10 mouse cellular contexts compared by ENCODE assay signal in the genomic region with DNA sequence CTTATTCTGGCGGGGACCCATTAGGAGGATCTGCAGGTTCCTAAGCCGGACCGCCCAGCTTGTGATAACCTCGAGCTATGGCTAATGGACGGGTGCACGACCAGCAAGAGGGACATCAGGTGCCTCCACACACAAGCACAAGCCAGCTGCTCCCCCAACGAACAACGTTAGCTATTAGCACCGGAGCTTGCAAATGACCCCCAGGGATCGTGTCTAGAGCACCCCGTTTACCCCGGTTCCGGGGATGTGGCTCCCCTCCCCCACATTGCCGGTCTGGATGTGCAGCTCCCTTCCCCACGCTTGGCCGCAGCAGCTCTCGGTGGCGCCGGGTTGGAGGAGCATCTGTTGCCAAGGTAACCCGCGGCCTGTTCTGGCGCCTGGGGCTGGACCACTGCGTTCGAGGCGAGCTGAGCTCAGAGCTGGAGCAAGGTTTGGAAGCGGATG. TPM values are rescaled to one million over a fixed set of nuclear protein-coding genes. Genes with fewer than 3 reads are reported as not detected.
DNase-seq lines count a peak whose midpoint lies in the region; ATAC-seq and TF ChIP-seq lines count a peak whose summit lies in the region.
"Had no signal": no experiment of that assay in that cellular context is flagged by ENCODE, and none has a peak within 500 bp of the region (broad histone marks: within the 10 kb centered on the region; RNA-seq: fewer than 3 reads in every experiment).

No protein-coding gene starts in this region.

- H3K4me1 ChIP-seq in intestine, embryonic 14.5 days (replicated peaks; ENCODE audit: control insufficient read depth, insufficient read depth, low read length) = peaks cover 8% of the 10 kb centered on the region; the same call in 1 of the 2 replicates
- no peaks in the 10 kb centered on the region for H3K4me1 ChIP-seq in intestine, postnatal 0 days (replicated peaks; ENCODE audit: control insufficient read depth, insufficient read depth, low read length)
- H3K4me1 ChIP-seq in forebrain, embryonic 12.5 days = peaks cover 27% of the 10 kb centered on the region

- 5% methylated on average over 26 of the region's 26 CpGs for WGBS in intestine, embryonic 14.5 days
- WGBS in intestine, postnatal 0 days = 10% methylated on average over 26 of the region's 26 CpGs
- 2% methylated on average over 26 of the region's 26 CpGs for WGBS in forebrain, embryonic 12.5 days

- 0 out of 2 replicates have a peak, but pooled peaks have one; percentile 20 for ATAC-seq in intestine, embryonic 14.5 days (replicated peaks; ENCODE audit: low FRiP score, low TSS enrichment, low read depth)
- ATAC-seq in intestine, postnatal 0 days = no peak
- peak; percentile 77 for ATAC-seq in forebrain, embryonic 12.5 days (ENCODE audit: low FRiP score)

- peak; percentile 61 for DNase-seq in intestine, embryonic 14.5 days (ENCODE audit: low spot score)
- DNase-seq in brain, embryonic 14.5 days (ENCODE audit: low read depth) = peak; percentile 89
- peak; percentile 32 to 33 for DNase-seq in left cerebral cortex, postnatal 36 days (ENCODE audit: low spot score in 2 of 2)
- DNase-seq in right cerebral cortex, postnatal 10 days (ENCODE audit: low spot score in 2 of 2) = peak; percentile 80 to 82
- DNase-seq in adrenal gland, adult (ENCODE audit: inconsistent age in 2 of 2, low spot score in 1 of 2) = no peak
- DNase-seq in adrenal gland, postnatal 36 days = no peak

- H3K36me3 ChIP-seq in intestine, embryonic 14.5 days (ENCODE audit: control insufficient read depth, insufficient read depth, low read length) = no peaks in the 10 kb centered on the region
- no peaks in the 10 kb centered on the region for H3K36me3 ChIP-seq in intestine, postnatal 0 days (ENCODE audit: control insufficient read depth, insufficient read depth)
- no peaks in the 10 kb centered on the region for H3K36me3 ChIP-seq in forebrain, embryonic 12.5 days (replicated peaks)

- no peak overlapping the region for H3K4me2 ChIP-seq in intestine, embryonic 14.5 days (ENCODE audit: low read length)
- H3K4me2 ChIP-seq in intestine, postnatal 0 days (replicated peaks; ENCODE audit: low read depth) = no peak overlapping the region
- peak overlapping the region; percentile 54 for H3K4me2 ChIP-seq in forebrain, embryonic 12.5 days

- H3K9ac ChIP-seq in intestine, embryonic 14.5 days (ENCODE audit: low read length) = no peak overlapping the region
- H3K9ac ChIP-seq in intestine, postnatal 0 days (ENCODE audit: low read depth, low read length) = no peak overlapping the region
- H3K9ac ChIP-seq in forebrain, embryonic 12.5 days = peak overlapping the region; percentile 41; the same call in 1 of the 2 replicates

- no peak overlapping the region for H3K27ac ChIP-seq in intestine, embryonic 14.5 days (ENCODE audit: low read depth)
- no peak overlapping the region for H3K27ac ChIP-seq in intestine, postnatal 0 days (ENCODE audit: low read depth, low read length)
- H3K27ac ChIP-seq in forebrain, embryonic 12.5 days = peak overlapping the region; percentile 65; the same call in 1 of the 2 replicates

- no peak for TF ChIP-seq POLR2A in brain, embryonic 14.5 days (IDR thresholded peaks at IDR 0.05; ENCODE audit: borderline replicate concordance, extremely low read depth, insufficient read depth, insufficient read length, poor library complexity, severe bottlenecking)

- no peak for TF ChIP-seq CTCF in intestine, postnatal 0 days (IDR thresholded peaks at IDR 0.05; ENCODE audit: low read depth)
- no peak for TF ChIP-seq CTCF in brain, embryonic 14.5 days (IDR thresholded peaks at IDR 0.05; ENCODE audit: borderline replicate concordance, extremely low read depth, insufficient read depth, insufficient read length)

- peaks cover 18% of the 10 kb centered on the region; the same call in 1 of the 2 replicates for H3K27me3 ChIP-seq in intestine, embryonic 14.5 days (replicated peaks; ENCODE audit: control insufficient read depth, insufficient read depth, low read length)
- peaks cover 16% of the 10 kb centered on the region for H3K27me3 ChIP-seq in intestine, postnatal 0 days (replicated peaks; ENCODE audit: control insufficient read depth, insufficient read depth, low read length)
- H3K27me3 ChIP-seq in forebrain, embryonic 12.5 days = peaks cover 44% of the 10 kb centered on the region

- H3K9me3 ChIP-seq in intestine, embryonic 14.5 days (ENCODE audit: control insufficient read depth, low read length) = no peaks in the 10 kb centered on the region
- H3K9me3 ChIP-seq in intestine, postnatal 0 days (ENCODE audit: control insufficient read depth) = no peaks in the 10 kb centered on the region
- no peaks in the 10 kb centered on the region for H3K9me3 ChIP-seq in forebrain, embryonic 12.5 days

- no peak overlapping the region for H3K4me3 ChIP-seq in intestine, embryonic 14.5 days (ENCODE audit: low read depth, low read length)
- no peak overlapping the region for H3K4me3 ChIP-seq in intestine, postnatal 0 days (ENCODE audit: low read depth, low read length)
- peak overlapping the region; percentile 20 for H3K4me3 ChIP-seq in forebrain, embryonic 12.5 days (replicated peaks)

- intact Hi-C loops in left cerebral cortex, postnatal 36 days (cut with DNase I) = loop anchor here (2.0 to 5.0 kb wide), 2 partner anchors 23 to 38 kb away; a partner anchor contains a TSS

RNA-seq across cellular contexts. Expression of a gene that starts 11.4 kb away (rescaled TPM):
- not detected in 2 replicates for polyA plus RNA-seq in intestine, embryonic 14.5 days (2014; fragmentation: Nextera tagmentation; extraction: Ambion mirVana)
- 30.9 and 32.3 TPM in 2 replicates for polyA plus RNA-seq in intestine, postnatal 0 days (2015; fragmentation: Nextera tagmentation; extraction: Ambion mirVana)
- polyA plus RNA-seq in brain, embryonic 14.5 days (2012; rRNA removed) = 0.07 TPM in 1 of 2 replicates, not detected in the other
- polyA plus RNA-seq in forebrain, embryonic 12.5 days (2016; fragmentation: Nextera tagmentation; extraction: Ambion mirVana) = not detected in 2 replicates
- not detected for total RNA-seq in left cerebral cortex, postnatal 36 days (2021)
- total RNA-seq in adrenal gland, postnatal 36 days (2021) = not detected
- total RNA-seq: gastrocnemius, postnatal 4 days; MEL had no signal

RNA-seq across cellular contexts. Expression of a gene that starts 23.4 kb away (rescaled TPM):
- 31.5 and 32.0 TPM in 2 replicates for polyA plus RNA-seq in intestine, embryonic 14.5 days (2014; fragmentation: Nextera tagmentation; extraction: Ambion mirVana)
- polyA plus RNA-seq in intestine, postnatal 0 days (2015; fragmentation: Nextera tagmentation; extraction: Ambion mirVana) = 4.9 TPM in 2 replicates
- polyA plus RNA-seq in brain, embryonic 14.5 days (2012; rRNA removed) = 30.0 and 40.1 TPM in 2 replicates
- 84.2 and 89.3 TPM in 2 replicates for polyA plus RNA-seq in forebrain, embryonic 12.5 days (2016; fragmentation: Nextera tagmentation; extraction: Ambion mirVana)
- total RNA-seq in left cerebral cortex, postnatal 36 days (2021) = 1 to 10 TPM; 2.6 to 2.7 TPM
- total RNA-seq in adrenal gland, postnatal 36 days (2021) = 1 to 10 TPM; 7.6 to 7.7 TPM

RNA-seq across cellular contexts. Expression of a gene that starts 41.4 kb away (rescaled TPM):
- 7.7 and 11.4 TPM in 2 replicates for polyA plus RNA-seq in intestine, embryonic 14.5 days (2014; fragmentation: Nextera tagmentation; extraction: Ambion mirVana)
- 6.4 and 6.6 TPM in 2 replicates for polyA plus RNA-seq in intestine, postnatal 0 days (2015; fragmentation: Nextera tagmentation; extraction: Ambion mirVana)
- 6.5 and 10.4 TPM in 2 replicates for polyA plus RNA-seq in brain, embryonic 14.5 days (2012; rRNA removed)
- 11.5 and 11.7 TPM in 2 replicates for polyA plus RNA-seq in forebrain, embryonic 12.5 days (2016; fragmentation: Nextera tagmentation; extraction: Ambion mirVana)
- 10 to 100 TPM; 12.3 to 16.0 TPM for total RNA-seq in left cerebral cortex, postnatal 36 days (2021)
- total RNA-seq in adrenal gland, postnatal 36 days (2021) = 10 to 100 TPM; 21.4 to 21.5 TPM

Comparison
In these comparisons a context has a peak if more than half of its experiments do, and no peak if none do; other contexts are left out.
1. RNA of a gene that starts 11.4 kb away (polyA plus RNA-seq): 30.9 to 32.3 TPM in intestine, postnatal 0 days; 0.07 TPM in brain, embryonic 14.5 days, not detected in intestine, embryonic 14.5 days and not detected in forebrain, embryonic 12.5 days; every median in the first group is over 10 times any median in the second.
2. DNase-seq: peak in intestine, embryonic 14.5 days (single experiment), brain, embryonic 14.5 days (single experiment), left cerebral cortex, postnatal 36 days (2 of 2) and right cerebral cortex, postnatal 10 days (2 of 2); none in adrenal gland, adult (0 of 2) and adrenal gland, postnatal 36 days (0 of 2).